Mouse (Mus musculus) kidney, embryonic 14.5 days (tissue): ENCODE data around the gene Dvl2. TPM values are rescaled to one million over a fixed set of nuclear protein-coding genes. Genes with fewer than 3 reads are reported as not detected.

Experiments
- ATAC-seq: fragments of 200-750 bp; cut with Nextera tagmentation; 2 replicates; pipeline ENCODE4 v1.8.0; 2017; ENCODE audit warnings: moderate number of reproducible peaks, mild to moderate bottlenecking, moderate TSS enrichment, moderate library complexity; ENCODE audit not compliant: low FRiP score, low TSS enrichment
- H3K27ac ChIP-seq: fragments of 300-500 bp; sonication (generic); 2 replicates; pipeline ENCODE4 v1.5.1; 2014; ENCODE audit warnings: low read depth, mild to moderate bottlenecking, low read length, moderate library complexity, mixed read lengths
- H3K27me3 ChIP-seq: fragments of 300-500 bp; sonication (generic); 2 replicates; pipeline ENCODE4 v1.6.1; 2014; ENCODE audit warnings: mild to moderate bottlenecking, low read length; ENCODE audit not compliant: control insufficient read depth, insufficient read depth
- H3K36me3 ChIP-seq: fragments of 300-500 bp; sonication (generic); 2 replicates; pipeline ENCODE4 v1.6.1; 2014; ENCODE audit warnings: low read length, mixed read lengths; ENCODE audit not compliant: control insufficient read depth, insufficient read depth
- H3K4me1 ChIP-seq: fragments of 300-500 bp; sonication (generic); 2 replicates; pipeline ENCODE4 v1.6.1; 2014; ENCODE audit warnings: low read length, mixed read lengths; ENCODE audit not compliant: control insufficient read depth, insufficient read depth
- H3K4me2 ChIP-seq: fragments of 300-500 bp; sonication (generic); replicated peaks from 2 replicates; pipeline ENCODE4 v1.6.1; 2014; ENCODE audit warnings: low read depth, mild to moderate bottlenecking, low read length
- H3K4me3 ChIP-seq: fragments of 300-500 bp; sonication (generic); 2 replicates; pipeline ENCODE4 v1.5.1; 2014; ENCODE audit warnings: mild to moderate bottlenecking, low read length
- H3K9ac ChIP-seq: fragments of 300-500 bp; sonication (generic); 2 replicates; pipeline ENCODE4 v1.6.1; 2014; ENCODE audit warnings: low read depth, mild to moderate bottlenecking, low read length, moderate library complexity
- H3K9me3 ChIP-seq: fragments of 300-500 bp; sonication (generic); 2 replicates; pipeline ENCODE4 v1.6.1; 2016; ENCODE audit warnings: low read length; ENCODE audit not compliant: control insufficient read depth
- WGBS: fragments of 180-500 bp; shearing (Covaris S2); extraction: QIAGEN DNeasy Blood & Tissue Kit; methylation state at CpG from one replicate; pipeline ENCODE4 v1.1.7; 2014; 5-methylcytosine and 5-hydroxymethylcytosine counted together
- polyA plus RNA-seq: library from polyadenylated mRNA; unstranded; fragments of >200 nt; fragmentation: Nextera tagmentation; extraction: Ambion mirVana; gene quantifications from 2 replicates; pipeline ENCODE4 v1.2.1, GENCODE M21; 2014

The Dvl2 gene
- polyA plus RNA-seq, 1 experiment from 2014 or later = 34.9 TPM

DNA sequence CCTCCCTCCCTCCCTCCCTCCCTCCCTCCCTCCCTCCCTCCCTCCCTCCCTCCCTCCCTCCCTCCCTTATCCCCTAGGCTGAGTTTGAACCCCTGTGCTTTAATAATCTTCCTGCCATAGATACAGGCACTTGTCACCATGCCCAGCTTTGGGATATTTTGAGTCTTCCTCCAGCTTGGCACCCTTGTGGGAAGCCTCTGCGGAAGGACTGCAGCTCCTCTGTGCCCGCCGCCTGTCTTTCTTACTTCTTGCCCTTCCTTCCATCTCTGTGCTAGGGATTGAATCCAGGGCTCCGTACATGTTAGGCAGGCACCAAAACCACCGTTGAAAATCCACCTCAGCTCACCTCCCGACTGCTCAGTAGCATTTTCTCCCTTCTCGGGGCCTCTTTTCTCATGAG lies 39.8 kb downstream of the Dvl2 start:
- Histone ChIP-seq H3K36me3 (peaks cover 41% of the 10 kb centered on the region), H3K27me3 (no peaks in the 10 kb centered on the region), H3K4me1 (no peaks in the 10 kb centered on the region), H3K9ac (no peak overlapping the region), H3K27ac (no peak overlapping the region), H3K4me3 (no peak overlapping the region), H3K4me2 (no peak overlapping the region), H3K9me3 (no peaks in the 10 kb centered on the region)
- ATAC-seq = no peak
- WGBS = 89% methylated on average over 7 of the region's 7 CpGs

DNA sequence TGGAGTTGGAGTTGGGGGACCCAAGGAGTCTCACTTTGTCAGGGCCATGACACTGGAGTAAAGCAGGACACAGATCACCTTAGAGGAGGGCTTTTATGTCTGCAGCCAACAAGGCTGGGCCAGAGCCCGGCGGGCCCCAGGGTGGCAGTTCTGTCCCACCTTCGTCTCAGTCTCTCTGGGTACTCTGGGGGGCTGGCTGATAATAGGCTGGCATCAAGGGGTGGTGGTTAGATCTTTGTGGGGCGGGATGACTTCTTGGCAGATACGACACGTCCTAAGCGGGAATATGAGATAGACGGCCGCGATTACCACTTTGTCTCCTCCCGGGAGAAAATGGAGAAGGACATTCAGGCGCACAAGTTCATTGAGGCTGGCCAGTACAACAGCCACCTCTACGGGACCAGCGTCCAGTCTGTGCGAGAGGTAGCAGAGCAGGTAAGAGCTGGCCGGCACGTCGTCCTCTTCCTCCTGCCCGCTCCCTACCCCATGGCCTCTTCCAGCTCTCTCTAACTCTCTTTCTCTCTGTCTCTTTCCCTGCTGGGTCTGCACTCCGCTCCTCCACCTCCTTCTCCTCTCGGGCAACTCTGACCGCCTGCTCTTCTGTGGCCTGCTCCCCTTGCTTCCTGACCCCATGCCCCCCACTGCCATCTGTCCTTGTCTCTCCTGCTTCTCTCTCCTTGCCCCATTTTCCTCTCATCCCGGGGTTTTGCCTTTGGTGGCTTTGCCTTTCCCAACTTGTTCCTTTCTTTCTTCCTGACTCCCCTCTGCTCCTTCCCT lies 42.1 kb downstream of the Dvl2 start:
- Histone ChIP-seq H3K4me3 (no peak overlapping the region), H3K9ac (no peak overlapping the region), H3K36me3 (peaks cover 44% of the 10 kb centered on the region), H3K27me3 (no peaks in the 10 kb centered on the region), H3K4me2 (no peak overlapping the region), H3K9me3 (no peaks in the 10 kb centered on the region), H3K27ac (no peak overlapping the region), H3K4me1 (no peaks in the 10 kb centered on the region)
- ATAC-seq = no peak
- 89% methylated on average over 23 of the region's 23 CpGs for WGBS

DNA sequence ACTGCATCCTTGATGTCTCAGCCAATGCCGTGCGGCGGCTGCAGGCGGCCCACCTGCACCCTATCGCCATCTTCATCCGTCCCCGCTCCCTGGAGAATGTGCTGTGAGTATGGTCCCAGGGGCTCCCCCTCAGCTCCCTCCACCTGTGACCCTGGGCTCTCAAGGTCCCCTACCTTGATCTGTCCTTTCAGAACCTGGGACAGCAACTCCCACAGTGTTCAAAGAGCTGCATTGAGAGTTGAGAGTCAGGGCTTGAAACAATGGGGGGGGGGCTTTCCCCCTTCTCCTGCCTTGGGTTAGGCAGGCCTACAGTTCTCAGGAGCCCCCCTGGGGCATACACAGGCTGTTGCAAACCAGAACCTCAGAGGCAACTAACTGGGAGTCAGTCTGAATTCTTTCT lies 43.3 kb downstream of the Dvl2 start:
- Histone ChIP-seq H3K27me3 (no peaks in the 10 kb centered on the region), H3K4me1 (no peaks in the 10 kb centered on the region), H3K36me3 (peaks cover 36% of the 10 kb centered on the region), H3K9me3 (no peaks in the 10 kb centered on the region), H3K4me2 (no peak overlapping the region), H3K27ac (no peak overlapping the region), H3K9ac (no peak overlapping the region), H3K4me3 (no peak overlapping the region)
- WGBS = 88% methylated on average over 7 of the region's 7 CpGs
- no peak for ATAC-seq

DNA sequence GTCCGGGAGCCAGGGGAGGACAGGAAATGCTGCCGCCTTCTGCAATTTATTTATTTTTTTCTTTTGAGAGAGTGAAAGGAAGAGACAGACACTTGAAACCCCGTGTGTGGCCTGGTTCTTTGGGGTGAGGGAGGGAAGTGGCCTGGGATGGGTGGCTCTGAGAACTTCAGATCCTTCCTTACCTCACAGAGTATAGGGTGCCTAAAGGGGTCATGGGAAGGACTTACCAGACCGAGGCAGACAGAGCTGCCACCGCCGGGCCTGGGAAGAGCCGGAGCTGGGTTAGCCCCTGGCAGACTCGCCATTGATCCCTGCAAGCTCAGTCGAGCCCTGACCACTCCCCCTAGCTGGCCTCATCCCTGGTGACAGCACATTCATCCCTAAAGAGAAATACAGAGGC lies 45.0 kb downstream of the Dvl2 start:
- no peaks in the 10 kb centered on the region for H3K4me1 ChIP-seq
- H3K27me3 ChIP-seq = no peaks in the 10 kb centered on the region
- no peak overlapping the region for H3K4me3 ChIP-seq
- no peak overlapping the region for H3K9ac ChIP-seq
- no peaks in the 10 kb centered on the region for H3K9me3 ChIP-seq
- H3K27ac ChIP-seq = no peak overlapping the region
- H3K4me2 ChIP-seq = no peak overlapping the region
- WGBS = 14% methylated on average over 9 of the region's 9 CpGs
- H3K36me3 ChIP-seq = peaks cover 36% of the 10 kb centered on the region
- ATAC-seq = peak; percentile 74

- Histone ChIP-seq H3K27ac (no peak overlapping the region), H3K4me3 (no peak overlapping the region), H3K36me3 (peaks cover 8% of the 10 kb centered on the region; the same call in 1 of the 2 replicates), H3K9me3 (no peaks in the 10 kb centered on the region), H3K4me2 (no peak overlapping the region), H3K4me1 (no peaks in the 10 kb centered on the region), H3K9ac (no peak overlapping the region), H3K27me3 (no peaks in the 10 kb centered on the region)
- WGBS = 78% methylated on average over 6 of the region's 6 CpGs
- ATAC-seq = no peak
These were observed 49.0 kb downstream of the Dvl2 start for GRCm38 (mm10) chr11:70049366-70049765.

- ATAC-seq = no peak
- H3K36me3 ChIP-seq = peaks cover 3% of the 10 kb centered on the region; the same call in 1 of the 2 replicates
- H3K9me3 ChIP-seq = no peaks in the 10 kb centered on the region
- no peak overlapping the region for H3K4me3 ChIP-seq
- WGBS = 67% methylated on average over 10 of the region's 10 CpGs
- no peak overlapping the region for H3K27ac ChIP-seq
- H3K4me2 ChIP-seq = no peak overlapping the region
- H3K27me3 ChIP-seq = no peaks in the 10 kb centered on the region
- no peak overlapping the region for H3K9ac ChIP-seq
- H3K4me1 ChIP-seq = no peaks in the 10 kb centered on the region
These were observed 49.4 kb downstream of the Dvl2 start for GRCm38 (mm10) chr11:70049816-70050215.

GRCm38 (mm10) chr11:70053156-70053555 lies 52.8 kb downstream of the Dvl2 start:
- Histone ChIP-seq H3K4me1 (no peaks in the 10 kb centered on the region), H3K36me3 (no peaks in the 10 kb centered on the region), H3K27ac (no peak overlapping the region), H3K27me3 (peaks cover 6% of the 10 kb centered on the region; the same call in 1 of the 2 replicates), H3K9me3 (no peaks in the 10 kb centered on the region), H3K4me3 (no peak overlapping the region), H3K9ac (no peak overlapping the region), H3K4me2 (no peak overlapping the region)
- 68% methylated on average over 7 of the region's 7 CpGs for WGBS
- ATAC-seq = no peak

GRCm38 (mm10) chr11:70053898-70054570 lies 53.6 kb downstream of the Dvl2 start, which contains the start of gene Asgr1:
Gene Asgr1 (plus strand): TSS chr11:70054085.
- no peak for ATAC-seq
- no peak within 1 kb of the TSS for H3K4me2 ChIP-seq
- WGBS = 80% methylated on average over 10 of the region's 10 CpGs
- H3K9ac ChIP-seq = no peak within 1 kb of the TSS
- H3K27me3 ChIP-seq = peaks cover 6% of the 10 kb centered on the region; the same call in 1 of the 2 replicates
- no peak within 1 kb of the TSS for H3K27ac ChIP-seq
- no peaks in the 10 kb centered on the region for H3K4me1 ChIP-seq
- H3K36me3 ChIP-seq = no peaks in the 10 kb centered on the region
- no peak within 1 kb of the TSS for H3K4me3 ChIP-seq
- no peaks in the 10 kb centered on the region for H3K9me3 ChIP-seq

DNA sequence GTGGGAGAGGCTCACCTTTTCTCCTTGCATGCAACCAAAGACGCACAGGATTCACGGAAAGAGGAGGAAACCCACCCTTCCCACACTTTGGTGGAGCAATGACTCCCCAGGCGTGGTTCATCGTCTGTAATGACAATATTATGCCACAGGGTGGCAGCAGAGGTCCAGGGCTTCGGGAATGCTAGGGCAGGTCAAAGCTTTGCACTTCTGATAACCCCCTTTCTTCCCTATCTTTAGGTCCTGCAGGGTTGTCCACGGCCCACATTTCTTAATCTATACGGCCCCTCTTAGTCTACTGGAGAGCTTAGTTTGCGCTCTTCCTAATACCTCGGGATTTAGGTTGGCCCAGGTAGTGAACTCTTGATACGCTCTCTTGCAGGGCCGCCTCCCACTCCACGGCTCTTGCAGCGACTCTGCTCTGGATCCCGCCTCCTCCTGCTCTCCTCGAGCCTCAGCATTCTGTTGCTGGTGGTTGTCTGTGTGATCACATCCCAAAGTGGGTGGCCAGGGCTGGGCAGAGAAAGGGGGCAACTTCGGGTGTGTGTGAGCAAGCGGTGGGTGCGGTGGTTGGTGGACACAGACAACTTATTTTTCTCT lies 55.3 kb downstream of the Dvl2 start:
- no peak overlapping the region for H3K9ac ChIP-seq
- H3K36me3 ChIP-seq = no peaks in the 10 kb centered on the region
- WGBS = 25% methylated on average over 18 of the region's 18 CpGs
- no peak overlapping the region; the same call in 1 of the 2 replicates for H3K4me2 ChIP-seq
- H3K27me3 ChIP-seq = peaks cover 6% of the 10 kb centered on the region; the same call in 1 of the 2 replicates
- no peak overlapping the region for H3K4me3 ChIP-seq
- ATAC-seq = peak; percentile 41
- no peaks in the 10 kb centered on the region for H3K4me1 ChIP-seq
- no peak overlapping the region for H3K27ac ChIP-seq
- no peaks in the 10 kb centered on the region for H3K9me3 ChIP-seq
